Mouse (Mus musculus) megakaryocyte, embryonic 14.5 days (primary cell): ENCODE measurements around the gene Stk11ip.

ENCODE experiments used
- FLI1 ChIP-seq: IDR thresholded peaks from 2 replicates; pipeline ENCODE4 v1.6.1; 2012; ENCODE audit warnings: low read length, inconsistent platforms, mixed read lengths
- GATA1 ChIP-seq: IDR thresholded peaks from 3 replicates; pipeline ENCODE4 v1.6.1; 2012; ENCODE audit warnings: mixed read lengths, low read length, inconsistent platforms, borderline replicate concordance

- no peak for TF ChIP-seq GATA1
- no peak for TF ChIP-seq FLI1
Observed at GRCm38 (mm10) chr1:75505956-75506831, 15.1 kb upstream of the Stk11ip start, which contains the start of gene Obsl1.
